Mouse (Mus musculus): ENCODE measurements around the gene Adgrf5.

- TF ChIP-seq MXI1 (IDR thresholded peaks at IDR 0.05; ENCODE audit: low read depth, low read length) (no peak), CTCF (conservative IDR thresholded peaks at IDR 0.05 in 1 of 2, IDR thresholded peaks at IDR 0.05 in 1 of 2; ENCODE audit: low read depth in 2 of 2, low read length in 2 of 2) (no peak), MAX (IDR thresholded peaks at IDR 0.05; ENCODE audit: low read length) (no peak), EP300 (IDR thresholded peaks at IDR 0.05; ENCODE audit: low read length) (no peak), POLR2A (IDR thresholded peaks at IDR 0.05; ENCODE audit: low read depth, low read length) (no peak), TBP (conservative IDR thresholded peaks at IDR 0.05; ENCODE audit: low read depth, low read length) (no peak), MAFK (IDR thresholded peaks at IDR 0.05; ENCODE audit: insufficient replicate concordance, low read length) (no peak), KAT2A (IDR thresholded peaks at IDR 0.05; ENCODE audit: insufficient replicate concordance, low read length) (no peak), HCFC1 (IDR thresholded peaks at IDR 0.05; ENCODE audit: low read depth, low read length) (no peak), NRF1 (IDR thresholded peaks at IDR 0.05; ENCODE audit: low read depth, low read length) (no peak), USF1 (IDR thresholded peaks at IDR 0.05; ENCODE audit: low read depth, low read length) (no peak), CHD2 (IDR thresholded peaks at IDR 0.05; ENCODE audit: low read length) (no peak)
Measured at GRCm38 (mm10) chr17:43378703-43379102, 18.5 kb downstream of the Adgrf5 start.

Measured in CH12.LX (cell line).